Mouse (Mus musculus) gastrocnemius, adult 8-10 months (tissue): ENCODE results near the gene Vmn1r228. TPM values are rescaled to one million over a fixed set of nuclear protein-coding genes. Genes with fewer than 3 reads are reported as not detected.

ENCODE experiments used
- DNase-seq, 2 experiments: peaks; one replicate each; pipeline ENCODE4 v3.0.0; 2022; ENCODE audit warnings: low spot score in 2 of 2
- total RNA-seq, 4 experiments: library from RNA; stranded (reverse); gene quantifications; 2 replicates each; pipeline ENCODE4 v1.2.4; 2022

Vmn1r228 gene
- total RNA-seq, result not detected

DNA sequence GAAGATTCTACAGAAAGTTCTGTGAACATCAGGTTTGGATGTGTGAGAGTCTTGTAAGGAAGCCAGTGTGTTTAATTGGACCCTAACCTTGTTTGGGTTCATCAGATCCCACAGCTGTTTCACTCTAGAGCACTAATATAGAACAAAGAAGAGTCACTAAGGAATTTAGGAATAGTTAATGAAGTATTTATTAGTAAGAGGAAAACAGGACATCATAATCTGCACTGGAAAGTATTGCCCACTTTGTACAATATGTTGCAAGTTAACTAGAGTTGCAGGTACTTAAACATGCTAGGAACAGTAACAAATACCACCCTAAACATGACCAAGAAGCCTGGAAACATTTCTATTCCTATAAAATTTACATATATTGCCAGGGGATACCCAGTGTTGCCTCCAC is at the start of gene Vmn1r228:
TSS of gene Vmn1r228 (minus strand) at position 101 of the 400 bp plus-strand sequence.
- no peak for DNase-seq

DNA sequence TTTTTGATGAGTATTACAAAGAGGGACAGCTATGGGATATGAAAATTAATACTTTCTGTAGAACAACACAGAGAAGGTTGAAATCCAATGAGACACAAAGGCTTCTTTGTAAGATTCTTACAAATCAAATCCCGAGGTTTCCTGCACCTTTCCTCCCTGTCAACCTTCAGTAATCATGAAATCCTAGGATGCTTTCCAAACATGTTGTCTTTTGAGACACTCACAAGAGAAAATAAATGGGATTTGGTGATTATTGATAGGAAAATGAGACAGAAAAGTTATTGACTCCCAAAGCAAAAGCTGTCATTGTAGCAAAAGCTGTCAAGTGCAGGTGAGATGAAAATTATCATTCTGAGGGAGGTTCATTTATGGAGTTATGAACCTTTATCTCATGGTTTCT is 25.3 kb upstream of the Vmn1r228 start, which contains the start of gene Vmn1r229:
TSS of gene Vmn1r229 (plus strand) at position 301 of the 400 bp plus-strand sequence.
- DNase-seq, result no peak

DNA sequence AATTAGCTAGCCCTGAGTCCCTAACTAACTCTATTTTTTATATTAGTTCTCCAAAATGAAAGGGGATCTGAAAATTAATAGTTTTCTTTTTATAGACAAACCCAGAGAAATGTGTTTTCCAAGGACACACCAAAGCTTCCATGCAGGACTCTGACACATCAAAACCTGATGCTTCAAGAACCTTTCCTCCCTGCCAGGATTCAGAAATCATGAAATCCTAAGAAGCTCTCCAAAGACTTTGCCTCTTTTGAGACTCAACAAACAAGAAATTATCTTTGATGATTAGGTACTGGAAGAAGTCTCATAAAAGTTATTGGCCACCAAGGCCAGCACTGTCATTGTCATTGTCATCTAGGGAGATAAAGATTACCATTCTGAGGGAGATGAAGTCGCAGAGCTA is 56.4 kb downstream of the Vmn1r228 start, which contains the start of gene Vmn1r227:
TSS of gene Vmn1r227 (plus strand) at position 301 of the 400 bp plus-strand sequence.
- no peak for DNase-seq

Other genes starting within 250 kb of the Vmn1r228 start
- not detected for gene Vmn2r109, start 221.4 kb downstream of the Vmn1r228 start, total RNA-seq
- gene Vmn2r110, start 189.7 kb downstream of the Vmn1r228 start, total RNA-seq, result not detected
- gene Fpr-rs3, start 161.3 kb downstream of the Vmn1r228 start, total RNA-seq, result not detected
- not detected for gene Vmn1r226, start 103.3 kb downstream of the Vmn1r228 start, total RNA-seq
- not detected for gene Vmn1r227, start 56.3 kb downstream of the Vmn1r228 start, total RNA-seq
- not detected for gene Vmn1r229, start 25.4 kb upstream of the Vmn1r228 start, total RNA-seq
- not detected for gene Vmn1r230, start 54.3 kb upstream of the Vmn1r228 start, total RNA-seq
- not detected for gene Vmn1r231, start 118.9 kb upstream of the Vmn1r228 start, total RNA-seq
- gene Vmn1r232, start 133.6 kb upstream of the Vmn1r228 start, total RNA-seq, result not detected
- 100 to 1,000 TPM in 1 of 4 experiments, 10 to 100 TPM in 3; 79.4 to 102 (median 85.5) TPM for gene Ppp2r1a, start 159.2 kb upstream of the Vmn1r228 start, total RNA-seq
- gene Vmn1r233, start 210.3 kb upstream of the Vmn1r228 start, total RNA-seq, result not detected
- gene Zfp160, start 222.7 kb upstream of the Vmn1r228 start, total RNA-seq, result 1 to 10 TPM; 4.5 to 7.3 (median 5.5) TPM